Mouse (Mus musculus) heart, postnatal 10 days (tissue): Measurements from ENCODE around the gene Ankrd36. TPM values are rescaled to one million over a fixed set of nuclear protein-coding genes. Genes with fewer than 3 reads are reported as not detected.

Experiments used
- DNase-seq, 2 experiments: peaks; one replicate each; pipeline ENCODE4 v3.0.0; 2021
- intact Hi-C: fragments of 180-260 bp; cut with DNase I; formaldehyde crosslinking; loops from one replicate; pipeline ENCODE4 v1.15.1; 2025
- total RNA-seq, 2 experiments: library from RNA; stranded (reverse); gene quantifications; 2 replicates each; pipeline ENCODE4 v1.2.3; 2021

Ankrd36 gene
- total RNA-seq, 2 experiments from 2014 or later, result not detected

DNA sequence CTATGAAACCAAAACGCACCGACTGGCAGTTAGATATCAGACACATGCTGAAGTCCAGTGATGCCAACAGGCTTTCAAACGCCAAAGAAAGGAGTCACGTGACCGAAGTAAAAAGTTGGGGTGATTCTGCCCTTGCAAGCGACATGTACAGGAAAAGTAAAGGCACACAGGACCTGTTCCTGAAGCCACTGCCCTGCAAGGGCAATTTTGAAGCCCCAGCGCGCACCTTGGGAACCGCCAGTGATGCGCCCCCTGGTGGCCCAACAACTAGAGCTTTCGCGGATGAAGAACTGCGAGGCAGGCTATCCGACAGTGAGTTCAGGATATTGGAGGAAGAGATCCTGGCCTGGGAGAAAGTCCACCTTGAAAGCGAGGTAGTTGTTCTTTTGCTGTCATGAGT lies 59.5 kb downstream of the Ankrd36 start:
- intact Hi-C loops, result loop anchor here (1.0 to 5.0 kb wide), 3 partner anchors 67 to 342 kb away; no protein-coding TSS in a partner anchor
- DNase-seq, result peak; percentile 80 to 86

- DNase-seq, result no peak
Observed at GRCm38 (mm10) chr11:5643085-5643484, 73.6 kb downstream of the Ankrd36 start.

GRCm38 (mm10) chr11:5650321-5650720 lies 80.8 kb downstream of the Ankrd36 start:
- intact Hi-C loops, result no loop called here
- DNase-seq, result peak; percentile 11 to 16

More at GRCm38 (mm10) chr11:5643085-5643484, 73.6 kb downstream of the Ankrd36 start:
- intact Hi-C loops, result no loop called here

DNA sequence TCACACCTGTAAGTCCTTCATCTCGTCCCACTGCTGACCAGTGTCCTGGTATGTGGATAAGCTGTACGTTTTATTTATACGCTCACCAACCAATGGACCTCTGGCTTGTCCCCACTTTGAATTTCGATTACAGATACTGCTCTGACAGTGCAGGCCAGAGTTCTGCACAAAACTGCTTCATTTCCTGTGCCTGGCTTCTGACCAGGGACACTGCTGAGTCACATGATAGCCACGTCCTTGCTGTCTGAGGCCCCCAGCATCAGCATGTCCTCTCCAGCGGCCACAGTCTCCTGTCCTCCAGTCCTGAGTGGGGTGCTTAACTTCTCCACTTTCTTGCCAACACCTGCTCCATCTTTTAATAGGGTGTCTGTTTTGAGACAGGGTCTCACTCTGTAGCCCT lies 113.1 kb downstream of the Ankrd36 start:
- intact Hi-C loops, result no loop called here
- DNase-seq, result peak in 1 of 2 experiments; percentile 15

GRCm38 (mm10) chr11:5684283-5684682 lies 114.8 kb downstream of the Ankrd36 start:
- no peak for DNase-seq
- intact Hi-C loops, result no loop called here

DNA sequence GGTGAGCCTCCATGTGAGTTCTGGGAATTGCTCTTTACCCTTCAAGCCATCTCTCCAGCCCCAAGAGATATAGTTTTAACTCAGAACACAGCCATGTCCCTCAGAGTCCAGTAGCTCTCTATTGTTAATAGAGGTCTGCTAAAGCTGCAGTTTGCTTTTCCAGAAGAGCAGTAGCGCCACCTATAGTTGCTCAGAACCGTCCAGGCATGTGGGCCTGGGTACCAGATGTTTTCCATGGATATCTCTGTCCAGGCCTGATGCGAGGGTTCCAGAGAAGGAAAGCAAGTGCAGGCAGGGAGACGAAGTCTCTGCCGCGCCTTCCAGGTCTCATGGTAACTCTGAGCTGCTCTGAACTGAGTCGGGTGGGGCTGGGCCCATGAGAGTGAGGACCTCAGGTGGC lies 122.3 kb downstream of the Ankrd36 start:
- peak; percentile 54 to 69 for DNase-seq

DNA sequence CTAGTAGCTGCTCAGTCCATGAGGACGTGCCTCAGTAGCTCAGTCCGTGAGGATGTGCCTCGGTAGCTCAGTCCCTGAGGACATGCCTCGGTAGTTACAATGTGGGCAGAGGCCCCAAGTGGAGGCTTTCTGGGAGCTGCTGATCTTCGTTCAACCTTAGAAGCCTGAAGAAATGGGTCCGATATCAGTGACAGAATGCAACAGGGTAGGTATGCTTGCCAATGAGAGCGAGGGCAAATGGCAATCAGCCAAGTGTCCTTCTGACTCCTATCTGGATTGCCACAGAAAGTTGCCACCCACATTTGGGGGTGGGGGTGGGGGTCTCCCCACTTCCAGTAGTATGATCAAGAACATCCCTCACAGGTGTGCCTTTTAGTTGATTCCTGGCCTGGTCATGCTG lies 131.3 kb downstream of the Ankrd36 start:
- intact Hi-C loops, result loop anchor here (1.0 kb wide), 1 partner anchor 8 kb away; no protein-coding TSS in a partner anchor
- DNase-seq, result no peak

More for the DNA sequence above, 122.3 kb downstream of the Ankrd36 start:
- intact Hi-C loops, result loop anchor here (1.0 kb wide), 1 partner anchor 205 kb away; no protein-coding TSS in a partner anchor

DNA sequence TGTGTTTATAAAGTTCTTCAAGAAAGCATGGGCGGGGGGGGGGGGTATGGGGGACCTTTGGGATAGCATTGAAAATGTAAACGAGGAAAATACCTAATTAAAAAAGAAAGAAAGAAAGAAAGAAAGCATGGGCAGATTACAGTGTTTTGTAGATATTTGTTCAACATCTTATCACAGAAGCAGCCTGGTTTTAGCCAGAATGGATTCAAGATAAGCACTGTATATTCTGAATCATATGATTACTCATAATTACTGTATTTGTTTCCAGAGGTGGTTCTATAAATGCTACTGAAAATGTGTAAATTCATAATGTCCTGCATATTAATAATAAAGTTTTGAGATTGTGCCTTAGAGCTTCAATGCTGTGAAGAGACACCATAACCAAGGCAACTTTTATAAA lies 131.8 kb downstream of the Ankrd36 start:
- intact Hi-C loops, result loop anchor here (1.0 kb wide), 1 partner anchor 8 kb away; no protein-coding TSS in a partner anchor
- DNase-seq, result no peak

DNA sequence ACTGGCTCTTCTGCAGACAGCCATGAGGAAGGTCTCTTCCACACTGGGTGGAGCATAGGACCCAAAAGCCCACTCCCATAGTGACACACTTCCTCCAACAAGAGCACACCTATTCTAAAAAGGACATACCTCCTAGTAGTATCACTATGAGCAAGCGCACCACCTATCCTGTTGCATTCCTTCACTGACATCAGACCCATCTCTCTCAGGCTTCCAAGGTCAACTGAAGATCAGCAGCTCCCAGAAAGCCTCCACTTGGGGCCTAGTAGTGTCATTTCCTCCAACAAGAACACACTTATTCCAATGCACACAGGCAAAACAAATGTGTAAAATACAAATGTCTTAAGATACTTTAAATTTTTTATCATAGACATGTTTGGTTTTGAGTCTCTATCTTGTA lies 132.3 kb downstream of the Ankrd36 start:
- DNase-seq, result no peak
- intact Hi-C loops, result loop anchor here (1.0 kb wide), 1 partner anchor 9 kb away; no protein-coding TSS in a partner anchor

- intact Hi-C loops, result no loop called here
- DNase-seq, result no peak
Observed at GRCm38 (mm10) chr11:5702271-5702956, 132.9 kb downstream of the Ankrd36 start.

GRCm38 (mm10) chr11:5702957-5703332 lies 133.5 kb downstream of the Ankrd36 start:
- no peak for DNase-seq
- intact Hi-C loops, result no loop called here

DNA sequence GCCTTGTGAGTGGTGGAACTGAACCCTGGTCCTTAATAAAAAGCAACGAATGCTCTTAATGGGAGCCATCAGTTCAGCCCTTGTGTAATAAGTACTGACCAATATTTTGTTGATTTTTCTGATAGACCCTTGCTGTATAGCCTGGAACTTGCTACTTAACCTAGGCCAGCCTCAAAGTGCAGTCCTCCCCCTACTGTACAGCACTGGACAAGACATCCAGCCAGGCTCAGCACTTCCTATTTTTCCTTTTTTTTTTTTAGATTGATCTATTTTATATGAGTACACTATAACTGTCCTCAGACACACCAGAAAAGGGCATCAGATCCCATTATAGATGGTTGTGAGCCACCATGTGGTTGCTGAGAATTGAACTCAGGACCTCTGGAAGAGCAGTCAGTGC lies 133.9 kb downstream of the Ankrd36 start:
- intact Hi-C loops, result no loop called here
- DNase-seq, result no peak

GRCm38 (mm10) chr11:5705972-5706371 lies 136.5 kb downstream of the Ankrd36 start:
- no peak for DNase-seq
- intact Hi-C loops, result loop anchor here (5.0 kb wide), 1 partner anchor 219 kb away; no protein-coding TSS in a partner anchor

DNA sequence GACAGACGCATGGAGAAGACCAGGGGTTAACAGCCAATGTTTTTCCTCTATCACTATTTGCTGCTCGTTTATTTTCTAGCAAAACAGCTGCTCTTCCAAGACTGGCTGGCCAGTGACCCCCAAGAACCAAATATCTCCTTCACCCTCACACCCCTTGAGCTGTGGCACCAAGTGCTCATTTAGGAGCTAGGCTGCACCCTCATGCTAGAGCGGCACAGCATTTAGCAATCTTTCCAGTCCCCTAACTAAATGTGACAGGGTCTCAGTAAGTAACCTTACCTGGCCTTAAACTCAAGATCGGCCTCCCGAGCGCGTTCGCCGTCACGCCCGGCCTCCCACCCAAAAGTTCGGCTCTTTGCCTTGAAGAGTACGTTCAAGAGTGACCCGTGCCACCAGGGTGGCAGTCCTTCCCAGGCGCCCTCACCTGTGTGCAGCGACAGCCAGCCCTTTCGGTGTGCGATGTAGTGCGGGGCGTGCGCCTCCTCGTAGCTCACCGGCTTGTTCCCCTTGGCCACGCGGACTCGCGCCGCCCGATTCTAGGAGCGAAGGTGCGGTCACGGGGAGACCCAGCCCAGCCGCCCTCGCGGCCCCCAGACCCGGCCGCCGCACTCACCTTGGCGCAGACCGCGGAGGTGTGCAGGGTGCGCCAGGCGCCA lies 137.5 kb downstream of the Ankrd36 start:
- peak in 1 of 2 experiments; percentile 61 for DNase-seq
- intact Hi-C loops, result loop anchor here (5.0 kb wide), 1 partner anchor 220 kb away; no protein-coding TSS in a partner anchor

DNA sequence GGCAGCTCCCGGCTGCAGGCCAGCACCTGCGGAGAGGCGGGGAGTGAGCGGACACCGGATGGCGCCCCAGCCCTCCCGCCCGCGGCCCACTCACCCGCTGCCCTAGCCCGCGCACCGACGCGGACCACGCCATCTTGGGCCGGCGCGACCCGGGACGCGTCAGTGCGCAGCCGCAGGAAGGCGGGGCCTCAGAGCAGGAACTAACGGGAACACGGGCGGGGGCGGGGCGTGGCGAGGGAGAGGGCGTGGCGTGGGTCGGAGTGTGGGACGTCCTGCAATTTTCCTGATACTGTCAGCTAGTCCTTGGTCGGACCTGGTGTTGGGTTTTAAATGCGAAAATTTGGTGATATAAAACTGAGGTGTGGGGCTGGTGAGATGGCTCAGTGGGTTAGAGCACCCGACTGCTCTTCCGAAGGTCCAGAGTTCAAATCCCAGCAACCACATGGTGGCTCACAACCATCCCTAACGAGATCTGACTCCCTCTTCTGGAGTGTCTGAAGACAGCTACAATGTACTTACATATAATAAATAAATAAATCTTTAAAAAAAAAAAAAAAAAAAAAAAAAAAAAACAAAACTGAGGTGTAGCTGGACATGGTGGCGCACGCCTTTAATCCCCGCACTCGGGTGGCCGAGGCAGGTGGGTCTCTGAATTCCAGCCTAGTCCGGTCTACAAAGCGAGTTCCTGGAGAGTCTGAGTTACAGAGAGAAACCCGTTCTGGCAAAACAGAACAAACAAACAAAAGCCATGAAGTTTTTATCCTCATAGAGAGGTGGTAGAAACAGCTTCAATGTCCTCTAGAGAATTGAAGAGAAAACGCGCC lies 138.3 kb downstream of the Ankrd36 start:
- DNase-seq, result peak; percentile 93 to 94
- intact Hi-C loops, result loop anchor here (5.0 kb wide), 1 partner anchor 220 kb away; no protein-coding TSS in a partner anchor

GRCm38 (mm10) chr11:5715179-5715578 lies 145.7 kb downstream of the Ankrd36 start:
- DNase-seq, result no peak
- intact Hi-C loops, result no loop called here

DNA sequence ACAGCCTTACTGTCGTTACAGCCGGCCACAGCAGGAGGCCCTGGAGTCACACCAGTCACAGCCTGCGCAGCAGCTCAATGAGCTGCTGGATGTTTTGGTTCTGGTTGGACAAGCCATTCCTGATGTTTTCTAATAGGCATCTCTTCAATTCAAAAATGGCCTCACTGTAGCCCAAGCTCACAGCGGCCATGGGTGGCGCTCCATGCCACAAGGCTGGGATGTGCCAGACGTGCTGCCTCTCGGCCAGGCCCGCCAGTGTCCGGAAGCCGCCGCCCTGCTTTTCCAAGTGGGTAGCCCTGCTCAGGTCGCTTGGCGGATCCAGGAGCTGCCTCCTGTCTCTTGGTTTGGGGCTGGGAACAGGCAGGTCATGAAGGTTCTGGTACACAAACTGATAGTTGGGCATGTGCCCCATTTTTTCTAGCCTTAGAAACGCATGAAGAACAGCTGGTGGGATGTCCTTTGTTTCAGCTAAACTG lies 146.2 kb downstream of the Ankrd36 start, which contains the start of gene Mrps24:
Gene Mrps24 (minus strand): TSS at position 51 of the 476 bp plus-strand sequence.
- DNase-seq, result no peak
- intact Hi-C loops, result no loop called here

DNA sequence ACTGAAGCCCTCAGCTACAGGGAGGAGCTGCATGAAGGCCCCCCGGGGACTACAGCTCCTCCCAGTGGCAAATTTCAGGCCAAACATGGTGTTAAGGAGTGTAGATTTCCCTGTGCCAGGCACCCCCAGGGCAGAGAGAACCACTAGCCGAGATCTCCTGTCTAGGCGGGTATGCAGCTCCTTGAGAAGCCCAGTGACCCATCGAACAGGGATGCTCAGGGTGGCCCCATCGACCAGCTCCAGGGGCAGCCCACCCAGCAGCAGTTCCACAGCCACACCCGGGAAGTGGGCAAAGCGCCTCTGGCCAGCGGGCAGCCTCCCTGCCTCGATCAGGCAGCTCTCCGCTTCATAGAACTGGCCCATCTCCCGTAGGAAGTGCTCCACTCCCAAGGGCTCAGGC lies 146.8 kb downstream of the Ankrd36 start:
- DNase-seq, result no peak
- intact Hi-C loops, result no loop called here

GRCm38 (mm10) chr11:5716938-5717705 lies 147.6 kb downstream of the Ankrd36 start:
- intact Hi-C loops, result no loop called here
- DNase-seq, result peak; percentile 47 to 54
